Mouse (Mus musculus) adrenal gland, adult (tissue): ENCODE measurements around the gene Sh3d19.

ENCODE experiments used
- DNase-seq, 2 experiments: peaks; one replicate each; pipeline ENCODE4 v3.0.0; 2022 to 2023; ENCODE audit warnings: low spot score in 1 of 2; ENCODE audit not compliant: inconsistent age in 2 of 2

The Sh3d19 gene

DNA sequence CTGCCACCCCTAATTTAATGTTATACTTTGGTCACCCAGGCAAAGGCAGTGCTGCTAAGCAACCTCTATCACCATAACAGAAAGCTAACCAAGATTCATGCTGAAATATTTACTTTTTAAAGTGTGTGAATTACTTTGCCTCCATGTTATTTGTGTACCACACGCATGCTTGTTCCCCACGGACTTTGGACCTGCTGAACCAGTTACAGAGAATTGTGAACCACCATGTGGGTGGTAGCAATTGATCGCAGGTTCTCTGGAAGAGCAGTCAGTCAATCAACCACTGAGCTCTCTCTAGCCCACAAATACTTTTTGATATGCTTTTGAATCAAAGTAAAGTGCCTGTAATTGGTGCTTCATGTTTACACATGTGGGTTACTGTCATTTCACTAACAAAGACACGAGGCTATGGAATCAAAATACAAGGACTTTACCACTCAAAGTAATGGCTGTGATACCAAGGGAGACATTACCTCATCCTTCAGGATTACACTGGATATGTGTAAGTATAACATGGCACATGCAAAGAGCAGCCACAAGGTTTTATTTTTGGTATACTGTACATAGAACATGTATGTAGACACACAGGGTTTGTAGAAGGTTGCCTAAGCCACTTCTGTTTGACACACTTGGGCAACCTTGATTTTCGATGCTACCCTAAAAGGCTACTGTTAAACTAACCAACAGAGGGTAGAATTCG, 164.2 kb downstream of the Sh3d19 start:
- no peak for DNase-seq

DNA sequence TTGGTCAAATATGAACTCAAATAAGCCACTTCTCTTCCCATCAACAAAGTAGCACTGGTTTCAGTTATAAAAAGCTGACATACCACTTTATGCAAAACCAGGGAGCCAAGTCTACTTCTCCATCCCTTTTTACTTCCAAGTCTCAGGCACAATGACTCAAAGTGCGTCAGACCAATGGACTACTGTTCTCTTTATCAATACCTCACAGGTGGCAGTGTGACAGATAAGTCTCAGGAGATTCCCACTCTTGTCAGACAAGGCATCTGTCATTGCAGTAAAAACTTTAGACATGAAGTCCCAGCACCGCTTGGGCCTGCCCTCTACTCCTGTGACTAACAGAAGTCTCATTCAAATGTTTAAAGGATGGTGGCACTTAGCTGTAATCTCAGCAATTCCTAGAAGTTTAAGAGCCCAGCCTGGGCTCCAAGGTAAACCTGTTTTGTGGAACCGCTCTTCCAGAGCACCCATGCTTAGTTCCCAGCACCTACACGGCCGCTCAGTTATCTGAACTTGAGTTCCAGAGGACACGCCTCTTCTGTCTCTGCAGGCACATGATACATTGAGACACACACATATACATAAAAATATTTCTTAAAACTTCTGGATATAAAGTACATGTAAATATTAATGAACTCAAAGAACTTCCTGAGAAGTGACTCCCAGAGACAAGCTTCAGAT, 165.1 kb downstream of the Sh3d19 start:
- no peak for DNase-seq

DNA sequence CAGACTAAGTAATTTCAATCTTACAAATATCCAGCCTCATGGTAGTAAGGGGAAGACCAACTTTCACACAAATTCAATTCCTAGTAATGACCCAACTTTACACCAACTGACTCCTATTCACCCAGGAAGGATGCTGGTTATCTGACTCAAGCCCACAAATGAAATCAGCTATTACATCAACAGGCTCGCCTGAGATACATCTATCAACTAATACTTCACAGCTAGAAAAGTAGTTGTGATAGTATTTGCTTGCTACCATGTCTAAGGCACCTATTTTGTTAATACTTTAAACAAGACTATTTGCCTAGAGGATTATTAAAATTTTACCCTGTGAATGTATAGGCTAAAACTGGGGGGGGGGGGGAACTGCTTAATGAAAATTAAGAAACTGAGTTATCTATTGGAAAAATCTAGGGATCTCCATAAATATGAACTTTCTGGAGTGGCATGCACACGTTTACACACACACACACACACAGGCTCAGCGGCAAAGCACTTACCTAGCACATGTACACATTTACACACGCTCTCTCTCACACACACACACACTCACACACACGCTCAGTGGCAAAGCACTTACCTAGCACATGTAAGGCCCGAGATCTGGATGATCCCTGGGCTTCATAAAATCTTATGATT, 166.1 kb downstream of the Sh3d19 start:
- no peak for DNase-seq

DNA sequence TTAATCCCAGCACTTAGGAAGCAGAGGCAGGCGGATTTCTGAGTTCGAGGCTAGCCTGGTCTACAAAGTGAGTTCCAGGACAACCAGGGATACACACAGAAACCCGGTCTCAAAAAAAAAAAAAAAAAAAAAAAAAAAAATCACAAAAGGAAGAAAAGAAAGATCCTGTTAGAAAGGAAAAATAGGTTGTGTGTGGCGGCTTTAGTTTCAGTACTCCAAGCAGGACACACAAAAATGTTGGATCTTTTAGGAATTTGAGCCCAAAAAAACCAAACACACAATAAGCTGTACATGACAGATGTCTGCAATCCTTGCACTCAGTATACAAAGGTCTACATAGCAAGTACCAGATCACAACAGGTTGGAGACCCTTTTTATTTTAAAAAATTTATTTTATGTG, 168.8 kb downstream of the Sh3d19 start:
- DNase-seq, result no peak

DNA sequence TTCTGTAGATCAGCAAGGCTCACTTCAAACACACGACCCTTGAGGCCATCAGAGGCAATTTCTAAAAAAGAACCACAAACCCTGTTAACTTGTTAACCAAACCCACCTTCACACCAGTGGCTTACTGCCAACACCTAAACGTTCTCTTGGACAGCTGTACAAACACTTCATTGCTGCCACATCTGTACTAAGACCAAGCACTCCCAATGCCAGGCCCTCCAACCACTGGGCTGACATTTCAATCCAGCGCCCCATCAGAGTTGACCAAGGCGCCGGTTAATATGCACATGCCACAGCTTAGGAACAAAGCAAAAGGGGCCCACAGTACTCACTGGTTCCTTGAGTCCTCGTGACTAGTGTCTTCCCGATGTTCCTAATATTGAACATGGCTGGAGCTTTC, 170.5 kb downstream of the Sh3d19 start:
- DNase-seq, result peak in 1 of 2 experiments; percentile 12

DNA sequence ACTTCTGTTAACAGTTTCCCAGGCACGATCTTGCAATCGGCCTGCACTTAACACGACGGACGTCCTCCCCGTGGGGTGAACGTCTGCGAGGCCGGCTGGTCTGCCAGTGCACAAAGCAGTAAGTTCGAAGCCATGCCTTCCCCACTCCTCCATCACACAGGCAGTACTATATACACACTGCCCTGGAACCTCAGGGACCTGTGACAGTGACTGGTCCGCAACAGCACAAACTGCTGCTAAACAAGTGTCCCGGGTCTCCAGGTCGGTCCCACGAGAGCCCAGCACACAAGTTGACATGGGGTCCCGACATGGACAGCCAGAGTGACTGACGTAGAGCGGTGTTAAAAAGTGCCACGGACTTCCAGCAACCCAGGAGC, 171.0 kb downstream of the Sh3d19 start:
- peak in 1 of 2 experiments; percentile 44 for DNase-seq

DNA sequence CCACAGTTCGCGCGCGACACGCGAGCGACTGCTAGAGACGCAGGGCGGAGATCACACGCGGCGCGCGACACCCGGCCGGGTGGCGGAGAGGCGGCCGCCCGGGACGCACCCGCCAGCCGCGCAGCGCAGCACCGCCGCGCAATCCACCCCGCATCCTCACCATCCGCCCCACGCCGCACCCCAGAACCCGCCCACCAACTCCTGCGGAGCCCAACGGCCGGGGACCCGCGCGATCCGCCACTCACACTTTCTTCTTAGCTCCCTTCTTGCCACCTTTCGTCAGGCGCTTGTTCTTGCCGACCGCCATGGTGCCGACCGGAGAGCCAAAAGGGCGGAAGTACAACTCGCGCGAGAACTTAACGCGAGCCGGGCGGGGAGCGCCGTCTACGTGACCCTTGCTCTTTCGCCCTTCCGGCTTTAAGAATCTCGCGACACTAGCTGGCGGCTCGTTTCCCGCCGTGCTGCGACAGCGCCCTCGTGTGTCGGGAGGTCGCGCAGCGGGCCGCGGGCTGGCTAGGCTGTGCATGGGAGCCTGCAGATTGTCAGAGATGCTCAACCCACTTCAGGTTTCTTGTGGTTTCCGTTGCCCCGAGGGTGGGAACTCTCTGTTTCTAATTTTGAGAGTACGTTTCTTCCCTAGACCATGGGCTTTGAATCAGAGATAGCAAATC, 171.5 kb downstream of the Sh3d19 start, which contains the start of gene Rps3a1:
Rps3a1 (minus strand) TSS at position 440 of the 671 bp plus-strand sequence.
- peak; percentile 98 to 99 for DNase-seq

DNA sequence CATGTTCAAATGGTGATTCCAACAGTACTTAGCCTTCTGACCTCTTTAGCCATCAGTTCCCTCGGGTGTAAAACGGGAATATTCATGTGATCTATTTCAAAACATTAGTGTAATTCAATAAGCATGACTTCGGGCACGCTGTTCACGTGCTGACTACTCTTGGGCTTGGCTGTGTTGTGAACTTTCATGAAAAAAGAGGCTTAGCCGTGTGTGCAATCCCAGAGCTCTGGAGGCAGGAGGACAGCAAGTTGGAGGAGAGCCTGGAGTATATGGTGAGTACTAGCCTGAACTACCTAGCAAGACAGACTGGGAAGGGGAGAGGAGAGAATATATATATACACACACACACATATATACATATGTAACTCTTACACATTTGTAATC, 172.0 kb downstream of the Sh3d19 start:
- DNase-seq, result peak in 1 of 2 experiments; percentile 9

DNA sequence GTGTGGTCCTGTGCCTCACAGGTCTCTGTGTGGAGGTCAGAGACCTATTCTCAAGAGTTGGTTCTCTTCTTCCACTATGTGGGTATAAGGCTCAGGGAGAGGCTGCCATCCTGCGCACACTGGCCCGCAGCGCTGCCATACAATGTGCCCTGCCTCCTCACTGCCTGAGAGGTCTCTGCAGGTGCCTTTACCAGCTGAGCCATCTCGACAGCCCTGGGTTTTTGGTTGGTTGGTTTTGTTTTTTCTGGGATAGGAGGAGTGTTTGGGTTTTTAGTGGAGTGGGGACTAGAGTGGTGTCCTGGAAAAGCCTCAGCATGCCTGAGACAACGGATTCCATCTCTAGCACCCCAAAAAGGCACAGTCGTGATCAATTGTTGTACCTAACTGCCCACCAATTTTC, 172.4 kb downstream of the Sh3d19 start:
- no peak for DNase-seq

DNA sequence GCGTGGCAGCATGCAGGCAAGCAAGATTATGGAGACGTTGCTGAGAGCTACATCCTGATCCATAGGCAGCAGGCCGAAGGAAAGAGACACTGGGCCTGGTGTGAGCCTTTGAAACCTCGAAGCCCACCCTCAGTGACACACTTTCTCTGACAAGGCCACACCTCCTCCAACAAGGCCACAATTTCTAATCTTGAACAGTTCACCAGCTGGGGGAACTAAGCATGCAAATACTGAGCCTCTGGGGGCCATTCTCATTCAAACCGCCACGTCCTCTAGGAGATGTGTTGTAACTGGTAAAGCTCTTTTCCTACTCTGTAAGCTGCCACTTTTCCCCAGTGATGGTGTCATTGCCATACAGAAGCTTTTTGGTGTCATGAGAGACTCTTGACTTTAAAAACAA, 178.2 kb downstream of the Sh3d19 start:
- DNase-seq, result no peak

DNA sequence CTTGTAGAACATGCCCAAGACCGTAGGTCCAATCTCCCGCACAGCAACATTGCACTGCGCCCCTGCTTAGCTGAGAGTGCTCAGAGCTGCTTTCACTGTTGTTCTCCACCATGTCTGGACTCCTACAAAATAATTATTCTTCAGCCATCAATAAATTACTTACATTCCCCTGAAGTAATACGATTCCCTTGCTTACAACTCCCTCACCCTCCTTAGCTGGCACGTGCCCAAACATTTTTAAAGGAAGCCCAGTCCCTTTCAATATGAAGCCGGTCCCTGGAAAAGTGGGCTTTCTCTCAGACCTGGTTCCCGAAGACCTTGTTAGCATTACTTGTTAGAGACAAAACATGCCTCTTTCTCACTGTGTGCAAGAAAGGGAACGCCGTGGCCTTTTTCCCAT, 178.6 kb downstream of the Sh3d19 start:
- DNase-seq, result no peak

DNA sequence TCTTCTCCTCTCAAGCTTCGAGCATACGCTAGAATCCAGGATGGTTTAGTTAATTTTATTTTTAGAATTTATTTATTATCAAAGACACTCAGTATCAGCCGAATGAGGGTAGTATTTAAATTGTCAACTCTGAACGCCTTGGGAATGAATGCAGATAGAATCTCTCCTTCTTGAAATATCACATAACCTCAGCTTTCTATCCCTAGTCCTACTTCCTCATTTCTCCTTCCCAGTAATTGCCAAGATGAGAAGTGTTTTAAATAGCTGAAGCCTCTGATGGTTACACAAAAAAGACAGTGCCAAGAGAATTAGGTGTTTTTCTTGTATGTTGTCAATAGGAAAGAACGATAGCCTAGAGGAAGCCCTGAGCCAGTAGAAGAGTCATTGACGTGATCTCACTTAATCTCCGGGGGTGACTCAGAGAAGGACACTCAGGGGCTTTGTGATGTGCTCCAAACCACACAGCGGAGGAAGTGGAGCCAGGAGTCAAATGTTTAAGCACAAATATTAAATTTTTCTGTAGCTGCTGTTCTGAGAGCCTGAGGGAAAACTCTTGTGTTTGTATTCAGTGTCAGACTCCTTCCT, 198.0 kb downstream of the Sh3d19 start:
- DNase-seq, result no peak

DNA sequence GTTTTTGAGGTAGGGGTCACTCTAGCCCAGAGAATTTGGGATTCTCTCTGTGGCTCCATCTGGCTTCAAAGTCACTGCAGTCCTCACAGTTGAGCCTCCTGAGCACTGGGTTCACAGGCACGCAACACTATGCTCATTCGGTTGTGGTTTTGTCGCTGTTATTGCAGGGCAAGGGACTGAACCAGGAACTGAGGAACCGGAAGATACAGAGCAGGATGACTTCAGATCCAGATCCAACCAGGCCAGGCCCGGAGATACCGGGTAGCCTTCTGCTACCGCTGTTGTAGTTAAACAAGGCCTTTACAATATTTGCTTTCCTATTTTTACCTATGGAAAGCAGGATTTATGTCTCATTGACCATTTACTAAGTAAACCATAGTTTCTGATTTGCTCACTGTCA, 208.8 kb downstream of the Sh3d19 start:
- no peak for DNase-seq
